Mouse (Mus musculus) G1E-ER4 (cell line): Measurements from ENCODE around the gene Zfp626. TPM values are rescaled to one million over a fixed set of nuclear protein-coding genes. Genes with fewer than 3 reads are reported as not detected.
"Not testable (repeated sequence)": the region's sequence is repeated elsewhere in the genome, so short reads cannot be mapped to it uniquely, and the experiment has no call there.

Source experiments
- GATA1 ChIP-seq: IDR thresholded peaks from one replicate; pipeline ENCODE4 v1.8.0; 2012; ENCODE audit warnings: low read length, inconsistent platforms
- polyA plus RNA-seq: library from polyadenylated mRNA; stranded (reverse); fragments of >175 nt; gene quantifications from 2 replicates; pipeline ENCODE4 v1.2.3, GENCODE M21; 2012

Gene Zfp626
- polyA plus RNA-seq: 0.06 and 0.08 TPM in 2 replicates

- TF ChIP-seq GATA1: not testable (repeated sequence)
These were observed at the start of gene Zfp626 for GRCm38 (mm10) chr7:27806896-27807295. Zfp626 (plus strand) TSS chr7:27807196.

DNA sequence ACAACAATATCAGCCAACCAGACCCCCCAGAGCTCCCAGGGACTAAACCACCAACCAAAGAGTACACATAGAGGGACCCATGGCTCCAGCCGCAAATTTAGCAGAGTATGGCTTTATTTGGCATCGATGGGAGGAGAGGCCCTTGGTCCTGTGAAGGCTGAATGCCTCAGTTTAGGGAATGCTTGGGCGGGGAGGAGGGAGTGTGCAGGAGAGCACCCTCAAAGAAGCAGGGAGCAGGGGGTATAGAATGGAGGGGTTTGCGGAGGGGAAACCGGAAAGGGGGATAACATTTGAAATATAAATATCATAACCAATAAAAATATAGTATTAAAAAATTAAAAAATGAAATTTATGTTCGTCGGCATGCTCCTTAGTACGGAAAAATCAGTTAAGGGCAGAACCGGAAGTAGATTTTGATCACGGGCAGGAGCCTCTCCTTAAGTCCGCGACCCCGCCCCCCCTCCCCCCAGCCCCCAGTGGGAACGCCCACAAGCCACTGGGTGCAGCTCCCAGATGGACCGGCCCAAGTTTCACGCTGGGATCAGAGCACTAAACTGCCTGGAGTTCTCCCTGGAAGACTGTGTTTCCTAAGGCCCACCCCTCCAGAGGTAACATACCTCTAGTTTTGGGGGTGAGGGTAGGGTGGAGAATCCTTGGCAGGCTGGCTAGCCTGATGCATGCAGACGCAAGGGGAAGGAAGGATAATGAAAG, 41.7 kb upstream of the Zfp626 start:
- no peak for TF ChIP-seq GATA1

DNA sequence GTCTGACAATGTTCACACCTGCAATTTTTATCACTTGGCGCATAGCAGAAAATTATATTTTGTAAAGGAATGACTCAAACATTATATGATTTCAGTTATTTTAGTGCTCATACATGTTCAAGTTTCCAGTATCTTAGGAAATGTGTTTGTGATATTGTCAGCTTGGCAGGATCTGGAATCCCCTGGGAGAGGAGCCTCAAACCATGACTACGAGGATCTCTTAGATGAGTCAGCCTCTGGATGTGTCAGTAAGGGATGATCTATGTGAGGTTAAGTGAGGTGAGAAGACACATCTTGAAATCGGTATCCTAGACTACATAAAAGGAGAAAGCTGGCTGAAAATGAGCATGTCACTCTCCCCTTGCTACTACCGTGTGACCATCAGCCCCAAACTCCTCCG, 17.7 kb upstream of the Zfp626 start:
- TF ChIP-seq GATA1: no peak

DNA sequence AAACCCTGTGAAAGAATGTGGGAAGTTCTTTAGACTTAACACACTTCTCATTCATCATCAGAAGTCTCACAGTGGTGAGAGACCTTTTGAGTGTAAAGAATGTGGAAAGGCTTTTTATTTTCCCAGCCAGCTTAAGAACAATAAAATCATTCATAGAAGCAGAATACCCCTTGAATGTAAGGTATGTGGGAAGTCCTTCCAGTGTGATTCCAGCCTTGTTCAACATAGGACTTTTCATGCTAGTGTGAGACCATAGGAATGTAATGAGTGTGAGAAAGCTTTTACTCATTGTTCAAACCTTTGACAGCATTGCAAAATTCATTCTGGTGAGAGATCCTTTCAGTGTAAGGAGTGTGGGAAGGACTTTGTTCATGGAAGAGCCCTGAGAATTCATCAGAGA, 12.4 kb upstream of the Zfp626 start:
- TF ChIP-seq GATA1: no peak

GRCm38 (mm10) chr7:27797906-27798811, 8.8 kb upstream of the Zfp626 start:
- TF ChIP-seq GATA1: no peak

DNA sequence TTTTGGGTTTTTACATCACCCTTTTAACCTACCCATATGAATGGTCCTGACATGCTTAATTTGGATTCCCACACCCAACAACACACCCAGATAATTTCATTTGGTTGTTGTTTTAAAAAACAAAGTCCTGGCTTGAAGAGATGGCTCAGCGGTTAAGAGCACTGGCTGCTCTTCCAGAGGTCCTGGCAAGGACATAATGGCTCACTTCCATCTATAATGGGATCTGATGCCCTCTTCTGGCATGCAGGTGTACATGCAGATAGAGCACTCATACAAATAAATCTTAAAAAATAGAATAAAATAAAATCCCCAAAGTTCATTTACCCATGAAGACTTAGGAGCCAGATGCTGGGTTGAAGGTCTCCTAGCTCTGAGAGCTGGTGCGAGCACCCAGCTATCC, 5.9 kb upstream of the Zfp626 start:
- no peak for TF ChIP-seq GATA1

- TF ChIP-seq GATA1: no peak
These were observed 4.0 kb upstream of the Zfp626 start for GRCm38 (mm10) chr7:27802986-27803385.

DNA sequence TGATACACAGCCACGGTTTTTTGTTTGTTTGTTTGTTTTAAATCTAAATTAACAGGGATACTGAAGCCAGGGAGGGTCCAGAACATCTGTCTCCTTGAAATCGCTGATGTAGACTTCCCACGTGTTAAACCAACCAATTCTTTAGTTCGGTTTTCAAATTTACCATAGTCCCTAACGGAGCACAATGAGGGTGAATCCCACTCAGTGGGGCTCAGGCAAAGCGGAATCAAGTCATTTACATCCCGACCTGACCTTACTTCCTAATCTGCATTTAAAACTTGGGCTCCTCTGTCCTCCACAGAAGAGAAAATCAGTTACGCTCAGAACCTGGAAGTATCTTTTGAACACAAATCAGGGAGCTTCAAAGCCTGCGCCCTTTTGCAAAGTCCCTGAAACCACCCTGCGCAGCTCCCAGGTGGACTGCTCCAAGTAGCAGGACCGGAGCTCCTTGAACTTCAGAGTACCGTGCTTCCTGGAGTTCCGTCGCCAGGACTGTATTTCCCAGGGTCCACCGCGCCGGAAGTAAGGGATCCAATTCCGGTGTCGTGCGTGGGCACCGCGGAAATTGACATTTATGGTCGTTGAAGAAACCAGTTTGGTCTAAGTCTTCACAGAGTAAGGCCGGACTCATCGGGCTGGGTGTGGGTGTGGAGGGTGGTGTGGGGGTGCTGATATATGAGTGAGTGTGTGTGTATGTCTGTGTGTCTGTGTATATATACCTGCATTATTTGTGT, 2.5 kb upstream of the Zfp626 start:
- TF ChIP-seq GATA1: no peak

GRCm38 (mm10) chr7:27818526-27819110, 11.6 kb downstream of the Zfp626 start:
- no peak for TF ChIP-seq GATA1

DNA sequence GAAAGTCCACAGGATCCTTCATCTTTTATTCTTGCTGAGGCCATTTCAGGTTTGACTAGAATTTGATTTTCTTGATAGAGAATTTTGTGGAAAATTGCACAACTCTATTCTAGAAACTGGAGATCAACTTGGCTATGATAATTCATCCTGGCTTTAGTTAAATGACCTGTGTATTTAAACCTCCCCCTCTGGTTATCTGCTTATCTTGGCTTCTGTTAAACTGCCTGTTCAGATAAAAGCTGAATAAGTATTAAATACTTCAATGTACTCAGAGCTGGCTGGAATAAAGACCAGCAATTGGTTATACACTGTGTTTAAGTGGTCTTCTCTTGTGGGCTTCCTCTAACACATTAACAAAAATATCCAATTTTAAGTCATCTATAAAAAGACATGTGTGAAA, 15.6 kb downstream of the Zfp626 start:
- no peak for TF ChIP-seq GATA1

DNA sequence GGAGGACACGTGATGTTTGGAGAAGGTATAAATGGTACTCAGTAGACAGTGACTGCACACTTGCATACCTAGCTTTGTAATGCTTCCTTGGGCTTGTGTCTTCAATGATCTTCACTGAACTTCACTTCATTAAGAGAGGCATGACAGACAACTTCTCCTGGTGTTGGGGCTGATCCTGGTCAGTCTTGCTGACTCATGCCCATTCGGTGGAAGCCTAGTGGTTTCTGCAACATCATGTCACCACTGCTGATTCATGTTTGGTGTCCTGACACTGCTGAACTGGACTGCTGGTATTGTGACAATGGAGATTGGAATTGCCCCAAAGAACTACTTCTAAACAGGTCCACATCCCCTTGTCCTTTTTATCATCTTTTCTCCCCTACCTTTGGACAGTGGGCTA, 27.1 kb downstream of the Zfp626 start:
- no peak for TF ChIP-seq GATA1

- no peak for TF ChIP-seq GATA1
These were observed 30.9 kb downstream of the Zfp626 start for GRCm38 (mm10) chr7:27837896-27838295.

DNA sequence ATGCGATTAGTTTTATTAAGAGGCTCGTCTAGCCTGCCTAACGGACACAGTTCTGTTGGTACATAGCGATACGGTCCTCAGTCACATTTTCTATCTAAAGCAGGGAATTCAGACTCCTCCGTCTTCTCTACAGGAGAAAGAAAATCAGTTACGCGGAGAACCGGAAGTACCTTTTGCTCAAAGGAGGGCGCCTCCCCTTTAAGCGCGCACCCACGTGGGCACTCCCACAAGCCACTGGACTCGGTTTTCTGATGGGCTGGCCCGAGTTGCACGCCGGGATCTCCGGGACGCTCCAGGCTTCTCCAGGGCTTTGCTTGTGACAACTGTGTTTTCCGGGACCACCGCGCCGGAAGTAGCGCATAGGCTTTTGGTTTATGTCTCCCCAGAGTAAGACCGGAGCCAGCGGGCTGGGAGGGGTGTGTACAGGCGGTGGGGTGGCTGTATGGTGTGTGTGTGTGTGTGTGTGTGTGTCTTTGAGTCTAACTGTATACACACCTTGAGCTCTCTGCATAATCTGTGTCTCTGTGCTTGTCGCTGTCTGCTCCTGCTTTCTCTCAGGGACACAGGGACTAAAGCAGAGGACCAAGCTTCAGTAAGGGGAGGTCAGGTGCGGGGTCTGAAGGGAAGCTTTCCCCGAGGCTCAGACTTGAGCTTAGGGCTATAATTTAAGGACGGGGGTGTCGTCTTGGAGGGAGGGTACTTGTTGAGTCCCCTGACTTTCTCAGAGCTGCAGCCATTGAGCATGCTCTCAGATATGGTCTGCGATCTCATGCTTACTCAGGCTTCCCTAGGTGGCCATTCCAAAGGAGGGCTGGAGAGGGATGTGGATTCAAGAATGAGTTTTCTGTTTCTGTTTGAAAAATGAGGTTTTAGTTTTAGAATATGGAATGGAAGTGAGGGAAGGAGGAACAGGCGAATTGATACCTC, 31.6 kb downstream of the Zfp626 start, which contains the start of gene Zfp59:
Gene Zfp59, plus strand, starts transcription at position 285 of the 927 bp plus-strand sequence.
- TF ChIP-seq GATA1: no peak

DNA sequence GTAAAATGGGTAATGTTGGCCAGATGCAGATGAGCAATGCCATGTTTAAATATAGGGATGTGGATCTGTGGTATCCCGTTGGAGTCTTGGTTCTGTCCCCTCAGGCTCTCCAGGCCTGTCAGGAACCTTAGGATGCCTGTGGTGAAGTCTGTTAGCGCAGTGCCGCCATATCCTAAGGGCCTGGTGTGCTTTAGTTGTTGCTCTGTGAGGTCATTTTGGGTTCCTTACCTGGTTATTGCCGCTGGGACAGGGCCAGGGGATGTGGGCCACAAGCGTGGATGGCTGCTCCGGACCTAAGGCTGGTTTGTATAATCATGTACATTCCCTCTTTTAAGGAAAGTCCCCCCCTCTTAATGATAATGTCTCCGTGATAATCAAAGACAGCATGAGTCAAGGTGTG, 32.6 kb downstream of the Zfp626 start:
- no peak for TF ChIP-seq GATA1
